Mouse (Mus musculus) forebrain, embryonic 16.5 days (tissue): ENCODE measurements around the gene Ctbp1. TPM values are rescaled to one million over a fixed set of nuclear protein-coding genes. Genes with fewer than 3 reads are reported as not detected.

Experiments used
- ATAC-seq: fragments of 200-750 bp; cut with Nextera tagmentation; 2 replicates; pipeline ENCODE4 v1.8.0; 2017; ENCODE audit warnings: mild to moderate bottlenecking, moderate library complexity
- H3K27ac ChIP-seq: fragments of 300-500 bp; sonication (generic); 2 replicates; pipeline ENCODE4 v1.5.1; 2014; ENCODE audit warnings: low read length, control low read depth
- H3K27me3 ChIP-seq: fragments of 300-500 bp; sonication (generic); replicated peaks from 2 replicates; pipeline ENCODE4 v1.6.1; 2014; ENCODE audit warnings: low read length; ENCODE audit not compliant: control insufficient read depth, insufficient read depth
- H3K36me3 ChIP-seq: fragments of 300-500 bp; sonication (generic); 2 replicates; pipeline ENCODE4 v1.6.1; 2014; ENCODE audit not compliant: control insufficient read depth, insufficient read depth
- H3K4me1 ChIP-seq: fragments of 300-500 bp; sonication (generic); replicated peaks from 2 replicates; pipeline ENCODE4 v1.6.1; 2014; ENCODE audit warnings: low read length; ENCODE audit not compliant: control insufficient read depth, insufficient read depth
- H3K4me2 ChIP-seq: fragments of 300-500 bp; sonication (generic); 2 replicates; pipeline ENCODE4 v1.6.1; 2014; ENCODE audit warnings: mild to moderate bottlenecking, low read length, control low read depth
- H3K4me3 ChIP-seq: fragments of 300-500 bp; sonication (generic); replicated peaks from 2 replicates; pipeline ENCODE4 v1.5.1; 2014; ENCODE audit warnings: mild to moderate bottlenecking, low read length, control low read depth
- H3K9ac ChIP-seq: fragments of 300-500 bp; sonication (generic); replicated peaks from 2 replicates; pipeline ENCODE4 v1.6.1; 2014; ENCODE audit warnings: low read depth, low read length, control low read depth
- H3K9me3 ChIP-seq: fragments of 300-500 bp; sonication (generic); 2 replicates; pipeline ENCODE4 v1.6.1; 2016; ENCODE audit warnings: low read length; ENCODE audit not compliant: control insufficient read depth
- WGBS: fragments of 180-500 bp; shearing (Covaris S2); extraction: QIAGEN DNeasy Blood & Tissue Kit; methylation state at CpG from one replicate; pipeline ENCODE4 v1.1.7; 2014; 5-methylcytosine and 5-hydroxymethylcytosine counted together
- polyA plus RNA-seq: library from polyadenylated mRNA; unstranded; fragments of >200 nt; fragmentation: Nextera tagmentation; extraction: Ambion mirVana; gene quantifications from 2 replicates; pipeline ENCODE4 v1.2.1, GENCODE M21; 2015

Gene Ctbp1
- polyA plus RNA-seq, 1 experiment from 2014 or later = 496 TPM

DNA sequence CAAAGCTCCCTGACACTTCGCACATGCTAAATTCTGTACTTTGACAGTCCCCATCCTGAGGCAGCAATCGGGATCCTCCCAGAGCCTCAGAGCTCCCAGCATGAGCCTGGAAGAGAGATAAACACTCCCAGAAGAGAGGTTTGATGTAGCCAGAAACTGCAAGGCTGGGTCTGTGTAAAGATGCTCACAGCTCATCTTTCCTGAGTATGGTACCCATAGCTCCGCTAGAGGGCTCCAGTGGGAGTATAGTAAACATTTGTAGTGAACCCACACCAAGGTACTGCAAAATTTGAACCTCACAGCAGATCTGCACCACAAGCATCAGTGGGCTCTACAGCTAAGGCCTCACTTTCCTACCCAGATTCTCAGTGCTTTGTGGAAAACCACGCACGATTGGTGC lies 4.2 kb upstream of the Ctbp1 start:
- Histone ChIP-seq H3K4me2 (no peak overlapping the region), H3K4me3 (no peak overlapping the region), H3K27ac (no peak overlapping the region), H3K27me3 (no peaks in the 10 kb centered on the region), H3K9ac (no peak overlapping the region), H3K9me3 (no peaks in the 10 kb centered on the region), H3K4me1 (peaks cover 5% of the 10 kb centered on the region), H3K36me3 (no peaks in the 10 kb centered on the region)
- no peak for ATAC-seq
- WGBS = 51% methylated on average over 5 of the region's 5 CpGs

DNA sequence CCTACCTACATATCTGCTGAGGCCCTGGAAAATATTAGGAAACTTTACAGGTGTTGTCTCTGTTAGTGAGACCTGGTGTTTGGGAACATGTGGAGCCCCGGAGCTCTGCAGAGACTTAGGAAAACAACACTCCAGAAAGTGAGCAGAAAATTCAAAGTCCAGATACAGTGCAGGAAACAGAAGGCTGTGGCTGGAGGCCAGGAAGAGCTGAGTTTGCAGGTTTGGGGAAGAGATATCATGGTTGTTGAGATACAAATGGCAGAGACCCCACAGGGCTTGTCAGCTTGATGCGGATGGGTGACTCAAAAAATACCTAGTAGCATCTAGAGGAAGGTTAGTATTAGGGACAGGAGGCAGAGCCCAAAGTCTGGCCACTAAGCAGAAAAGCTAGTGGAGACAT lies 2.5 kb upstream of the Ctbp1 start:
- H3K4me1 ChIP-seq = peaks cover 20% of the 10 kb centered on the region
- H3K27ac ChIP-seq = no peak overlapping the region
- H3K27me3 ChIP-seq = no peaks in the 10 kb centered on the region
- H3K9me3 ChIP-seq = no peaks in the 10 kb centered on the region
- H3K36me3 ChIP-seq = no peaks in the 10 kb centered on the region
- no peak overlapping the region for H3K9ac ChIP-seq
- no peak overlapping the region for H3K4me3 ChIP-seq
- H3K4me2 ChIP-seq = no peak overlapping the region
- WGBS = 81% methylated on average over 2 of the region's 2 CpGs
- no peak for ATAC-seq

DNA sequence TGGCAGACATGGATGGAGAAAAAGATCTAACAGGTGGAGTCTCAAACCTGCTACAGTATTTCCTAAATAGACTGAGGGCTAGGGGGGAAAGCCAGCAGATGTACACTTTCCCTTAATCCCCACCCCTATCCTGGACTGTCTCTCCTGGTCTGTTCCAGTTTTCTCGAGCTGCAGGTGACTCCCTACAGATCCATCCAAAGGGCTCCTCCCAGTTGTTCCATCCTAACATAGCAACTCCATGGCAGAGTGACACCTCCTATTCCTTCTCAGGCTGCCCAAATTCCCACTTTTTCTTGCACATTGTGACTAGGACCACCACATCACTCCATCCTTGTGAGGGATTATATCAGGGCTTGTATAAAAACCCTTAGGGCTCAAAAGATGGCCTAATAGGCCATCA lies 960 bp upstream of the Ctbp1 start:
- 9% methylated on average over 1 of the region's 1 CpGs for WGBS
- ATAC-seq = no peak
- Histone ChIP-seq H3K4me2 (peak overlapping the region; percentile 62), H3K27me3 (no peaks in the 10 kb centered on the region), H3K4me3 (peak overlapping the region; percentile 86), H3K36me3 (no peaks in the 10 kb centered on the region), H3K9ac (peak overlapping the region; percentile 89), H3K27ac (no peak overlapping the region; the same call in 1 of the 2 replicates), H3K4me1 (peaks cover 31% of the 10 kb centered on the region), H3K9me3 (no peaks in the 10 kb centered on the region)

DNA sequence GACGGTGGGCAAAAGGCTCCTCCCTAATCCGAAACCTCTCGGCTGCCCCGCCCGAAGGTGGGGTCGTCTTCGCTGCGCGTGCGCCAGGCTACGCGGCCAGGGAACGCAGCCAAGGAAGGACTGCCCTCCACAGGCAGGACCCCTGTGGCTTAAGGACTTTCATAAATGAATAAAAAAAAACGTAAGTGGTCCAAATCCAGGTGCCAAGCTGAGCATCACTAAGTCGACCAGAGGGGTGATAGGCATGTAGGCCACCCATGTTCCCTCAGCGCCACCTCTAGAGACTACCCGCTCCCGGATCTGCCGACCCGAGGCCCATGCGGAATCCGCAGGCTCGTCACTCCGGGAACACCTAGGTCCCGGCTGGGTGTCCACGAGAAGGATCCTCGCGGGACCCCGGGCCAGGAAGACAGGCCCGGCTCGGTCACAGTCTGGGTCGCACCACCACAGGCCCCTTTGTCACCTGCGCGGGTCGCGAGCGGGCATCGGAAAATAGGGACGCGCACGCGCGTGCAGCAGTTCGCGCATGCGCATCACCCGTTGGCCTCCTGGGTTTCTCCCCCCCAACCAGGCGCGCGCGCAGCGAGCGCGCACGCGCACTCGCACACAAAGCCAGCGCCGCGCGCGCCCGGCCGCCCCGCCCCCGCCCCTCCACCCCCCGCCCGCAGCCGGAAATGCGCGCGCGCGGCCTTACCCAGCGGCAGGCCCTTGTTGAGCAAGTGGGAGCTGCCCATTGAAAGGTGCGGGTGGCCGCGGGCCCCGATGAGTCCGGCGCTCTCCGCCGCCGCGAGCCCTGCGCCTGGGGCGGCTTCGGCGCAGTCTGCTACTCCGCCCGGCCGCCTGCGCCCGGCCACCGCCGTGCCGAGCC lies 475 bp downstream of the Ctbp1 start:
- peak overlapping the region; percentile 99 for H3K27ac ChIP-seq
- WGBS = under 1% methylated on average over 59 of the region's 97 CpGs
- H3K27me3 ChIP-seq = no peaks in the 10 kb centered on the region
- H3K4me2 ChIP-seq = peak overlapping the region; percentile 90
- H3K4me1 ChIP-seq = peaks cover 39% of the 10 kb centered on the region
- no peaks in the 10 kb centered on the region for H3K9me3 ChIP-seq
- H3K9ac ChIP-seq = peak overlapping the region; percentile 89
- ATAC-seq = peak; percentile 47
- 0 out of 2 replicates have a peak, but pooled peaks cover under 1% of the 10 kb centered on the region for H3K36me3 ChIP-seq
- peak overlapping the region; percentile 86 for H3K4me3 ChIP-seq

DNA sequence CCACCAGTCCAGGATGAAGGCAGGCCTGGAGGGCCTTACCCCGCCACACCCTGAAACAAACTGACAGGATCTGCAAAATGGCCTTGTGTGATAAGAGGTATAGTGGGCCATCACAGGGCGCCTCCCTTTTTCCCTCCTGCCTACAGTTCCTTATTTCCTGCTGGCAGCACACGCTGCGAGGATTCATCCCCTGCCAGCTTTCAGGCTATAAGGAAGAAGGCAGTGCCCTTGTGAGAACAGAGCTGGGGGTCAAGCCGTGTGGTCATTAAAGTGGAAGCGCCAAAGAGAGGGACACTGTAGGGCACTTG lies 1.1 kb downstream of the Ctbp1 start:
- WGBS = 8% methylated on average over 4 of the region's 6 CpGs
- Histone ChIP-seq H3K36me3 (peaks cover 7% of the 10 kb centered on the region; the same call in 1 of the 2 replicates), H3K4me2 (peak overlapping the region; percentile 90), H3K4me1 (peaks cover 39% of the 10 kb centered on the region), H3K9me3 (no peaks in the 10 kb centered on the region), H3K27me3 (no peaks in the 10 kb centered on the region), H3K27ac (peak overlapping the region; percentile 93), H3K4me3 (peak overlapping the region; percentile 86), H3K9ac (peak overlapping the region; percentile 89)
- no peak for ATAC-seq

DNA sequence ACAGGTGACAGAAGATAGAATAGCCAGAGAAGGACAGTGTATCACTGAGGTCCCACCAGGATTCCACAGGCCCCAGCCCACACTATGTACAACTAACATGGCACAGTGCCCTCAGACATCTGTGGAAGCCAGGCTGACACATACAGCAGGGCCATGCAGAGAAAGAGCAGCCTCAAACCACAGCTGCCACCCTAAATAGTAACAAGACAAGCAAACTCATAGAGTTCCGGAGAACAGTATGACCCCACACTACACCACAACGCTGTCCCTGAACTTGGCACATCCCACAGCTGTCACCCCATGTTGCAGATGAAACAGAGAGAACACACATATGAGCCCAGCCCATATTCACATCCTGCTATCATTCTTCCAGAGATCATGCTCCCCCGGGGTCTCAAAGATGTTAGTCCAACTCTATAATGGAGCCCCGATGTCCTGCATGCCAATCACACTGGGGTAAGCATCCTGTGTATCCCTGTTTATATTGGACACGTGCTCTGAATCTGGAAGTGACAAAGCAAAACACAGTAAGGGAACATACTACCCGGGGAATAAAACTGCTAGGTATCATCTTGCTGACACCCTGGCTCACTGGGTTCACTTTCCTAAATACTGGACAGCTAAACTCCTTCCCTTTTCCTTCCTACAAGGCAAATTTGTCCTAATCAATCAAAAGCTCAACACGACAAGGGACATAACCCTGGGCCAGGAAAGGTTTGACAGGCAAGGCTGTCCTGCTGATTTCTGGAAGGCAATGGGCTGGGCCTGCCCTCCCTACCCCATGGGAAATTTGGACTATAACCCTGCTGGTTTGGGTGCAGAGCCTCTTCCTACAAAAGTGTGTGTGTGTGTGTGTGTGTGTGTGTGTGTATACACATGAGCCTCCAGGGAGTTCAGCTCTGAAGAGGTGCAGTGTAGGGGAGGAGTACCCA lies 1.7 kb downstream of the Ctbp1 start:
- peaks cover 13% of the 10 kb centered on the region for H3K36me3 ChIP-seq
- 78% methylated on average over 7 of the region's 7 CpGs for WGBS
- H3K9ac ChIP-seq = peak overlapping the region; percentile 89
- H3K4me3 ChIP-seq = peak overlapping the region; percentile 86
- peak; percentile 8; the same call in 1 of the 2 replicates for ATAC-seq
- H3K9me3 ChIP-seq = no peaks in the 10 kb centered on the region
- peak overlapping the region; percentile 93 for H3K27ac ChIP-seq
- H3K4me1 ChIP-seq = peaks cover 39% of the 10 kb centered on the region
- peak overlapping the region; percentile 90 for H3K4me2 ChIP-seq
- H3K27me3 ChIP-seq = no peaks in the 10 kb centered on the region

DNA sequence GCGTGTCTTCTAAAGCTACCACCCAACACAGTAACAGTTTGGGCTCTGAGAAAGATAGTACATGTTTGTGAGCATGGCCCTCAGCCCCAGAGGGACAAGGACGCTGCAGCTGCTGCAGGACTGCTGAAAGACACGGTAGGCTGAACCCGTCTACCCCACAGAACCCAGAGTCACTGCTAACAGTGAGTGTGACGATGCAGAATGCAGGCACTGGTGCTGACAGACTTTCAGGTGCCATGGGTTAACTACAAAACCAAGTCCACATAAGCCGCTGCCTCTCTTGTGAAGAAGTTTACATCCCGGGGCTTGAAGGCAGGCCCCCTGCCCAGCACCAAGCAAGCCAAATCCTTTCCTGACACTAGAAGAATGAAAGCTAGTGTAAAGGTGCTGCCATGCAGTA lies 2.6 kb downstream of the Ctbp1 start:
- 80% methylated on average over 7 of the region's 7 CpGs for WGBS
- H3K4me2 ChIP-seq = no peak overlapping the region
- H3K27me3 ChIP-seq = no peaks in the 10 kb centered on the region
- no peak for ATAC-seq
- peaks cover 17% of the 10 kb centered on the region for H3K36me3 ChIP-seq
- H3K9me3 ChIP-seq = no peaks in the 10 kb centered on the region
- H3K4me1 ChIP-seq = peaks cover 39% of the 10 kb centered on the region
- H3K4me3 ChIP-seq = no peak overlapping the region
- H3K9ac ChIP-seq = no peak overlapping the region
- H3K27ac ChIP-seq = no peak overlapping the region

DNA sequence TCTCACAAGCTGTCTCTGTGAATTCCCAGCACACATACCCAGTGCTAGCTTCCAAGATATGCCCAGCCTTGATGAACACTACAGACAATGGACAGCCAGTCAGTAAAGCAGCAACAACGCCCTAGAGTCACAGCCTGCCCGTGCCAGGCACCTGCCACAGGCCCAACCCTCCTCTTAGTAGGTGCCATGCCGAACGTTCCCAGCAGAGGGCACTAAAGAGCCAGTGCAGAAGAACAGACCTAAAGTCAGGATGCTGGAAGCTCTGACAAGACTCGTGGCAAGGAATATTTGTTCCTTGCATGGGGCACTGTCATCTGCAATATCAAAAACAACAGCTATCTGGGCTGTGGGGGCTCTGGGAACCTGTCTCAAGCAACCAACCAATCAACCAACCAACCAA lies 4.2 kb downstream of the Ctbp1 start:
- Histone ChIP-seq H3K36me3 (peaks cover 33% of the 10 kb centered on the region), H3K27me3 (no peaks in the 10 kb centered on the region), H3K4me2 (no peak overlapping the region), H3K9ac (no peak overlapping the region), H3K9me3 (no peaks in the 10 kb centered on the region), H3K27ac (no peak overlapping the region), H3K4me1 (peaks cover 35% of the 10 kb centered on the region), H3K4me3 (no peak overlapping the region)
- ATAC-seq = no peak
- WGBS = 6% methylated on average over 5 of the region's 5 CpGs

DNA sequence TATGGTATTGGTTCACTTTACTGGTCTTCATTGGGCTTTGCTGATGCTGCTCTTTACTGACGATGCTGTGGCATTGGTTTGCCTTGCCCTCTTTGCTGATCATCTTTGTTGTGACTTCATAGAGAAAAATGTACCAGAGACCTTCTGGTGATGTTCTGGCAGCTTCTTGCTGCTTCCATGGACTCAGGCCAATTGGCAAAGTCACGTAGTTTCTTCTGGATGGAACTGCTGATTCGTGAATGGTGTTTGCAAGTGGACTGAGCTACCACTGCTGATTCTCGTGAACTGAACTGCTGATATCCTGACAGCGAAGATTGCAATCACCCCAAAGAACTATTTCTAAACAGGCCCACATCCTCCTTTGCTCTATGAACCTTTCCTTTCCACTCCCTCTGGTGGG lies 20.4 kb downstream of the Ctbp1 start:
- Histone ChIP-seq H3K9ac (no peak overlapping the region), H3K9me3 (no peaks in the 10 kb centered on the region), H3K4me2 (no peak overlapping the region), H3K27me3 (no peaks in the 10 kb centered on the region), H3K27ac (no peak overlapping the region), H3K4me3 (no peak overlapping the region), H3K4me1 (no peaks in the 10 kb centered on the region), H3K36me3 (peaks cover 91% of the 10 kb centered on the region)
- WGBS = 72% methylated on average over 5 of the region's 5 CpGs
- ATAC-seq = no peak
